Mouse (Mus musculus): ENCODE measurements around the gene Unc5a.

The Unc5a gene

DNA sequence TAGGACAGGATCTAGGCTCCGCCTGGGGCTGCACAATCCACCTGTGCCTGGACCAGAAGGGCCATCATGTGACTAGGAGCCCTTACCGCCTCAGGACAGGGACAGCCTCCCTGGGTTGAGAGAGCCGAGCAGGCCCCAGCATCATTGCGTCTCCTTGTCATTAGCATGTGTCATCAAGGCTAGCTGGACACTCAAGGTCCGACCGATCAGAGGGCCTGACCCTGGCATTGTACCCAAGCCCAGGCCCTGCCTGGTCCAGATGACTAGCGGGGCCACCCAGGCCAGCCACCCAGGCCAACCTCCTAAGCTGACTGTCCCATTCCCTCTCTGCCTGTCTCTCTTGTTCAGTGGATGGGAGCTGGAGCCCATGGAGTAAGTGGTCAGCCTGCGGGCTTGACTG, 48.4 kb downstream of the Unc5a start:
- TF ChIP-seq CTCF (conservative IDR thresholded peaks at IDR 0.05; ENCODE audit: low read length) (no peak), POU5F1 (IDR thresholded peaks at IDR 0.05; ENCODE audit: borderline replicate concordance, low read length) (no peak), NANOG (IDR thresholded peaks at IDR 0.05; ENCODE audit: borderline replicate concordance, low read length) (no peak)
- H3K36me3 ChIP-seq (ENCODE audit: insufficient read depth, low read length), result no peaks in the 10 kb centered on the region
- H3K4me1 ChIP-seq (replicated peaks; ENCODE audit: low read depth, low read length), result peaks cover 27% of the 10 kb centered on the region
- H3K9me3 ChIP-seq (ENCODE audit: low read length), result no peaks in the 10 kb centered on the region
- H3K27me3 ChIP-seq (ENCODE audit: insufficient read depth, low read length), result peaks cover 82% of the 10 kb centered on the region
- H3K4me3 ChIP-seq (replicated peaks; ENCODE audit: low read length), result peak overlapping the region; percentile 58

DNA sequence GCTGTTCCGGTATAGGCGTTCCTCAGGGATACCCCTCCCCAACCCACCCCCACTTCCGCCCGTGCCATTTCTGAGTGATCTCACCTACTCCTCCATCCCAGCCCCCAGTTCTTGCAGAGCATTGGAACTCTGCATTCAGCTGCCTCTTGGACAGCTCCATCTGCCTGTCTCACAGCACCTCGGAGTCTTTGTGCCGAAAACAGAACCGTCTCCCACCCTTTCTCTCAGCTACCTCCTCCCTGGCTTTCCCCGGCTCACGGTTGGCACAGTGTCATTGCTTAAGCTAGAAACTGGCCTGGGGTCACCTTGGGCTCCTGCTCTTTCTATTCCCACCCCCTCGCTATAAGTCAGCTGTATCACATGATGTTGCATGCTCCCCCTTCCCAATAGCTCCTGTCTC, 51.2 kb downstream of the Unc5a start:
- no peaks in the 10 kb centered on the region for H3K36me3 ChIP-seq (ENCODE audit: insufficient read depth, low read length)
- H3K27me3 ChIP-seq (ENCODE audit: insufficient read depth, low read length), result peaks cover 82% of the 10 kb centered on the region
- TF ChIP-seq NANOG (IDR thresholded peaks at IDR 0.05; ENCODE audit: borderline replicate concordance, low read length) (no peak), POU5F1 (IDR thresholded peaks at IDR 0.05; ENCODE audit: borderline replicate concordance, low read length) (no peak), CTCF (conservative IDR thresholded peaks at IDR 0.05; ENCODE audit: low read length) (no peak)
- peaks cover 38% of the 10 kb centered on the region for H3K4me1 ChIP-seq (replicated peaks; ENCODE audit: low read depth, low read length)
- no peaks in the 10 kb centered on the region for H3K9me3 ChIP-seq (ENCODE audit: low read length)
- no peak overlapping the region for H3K4me3 ChIP-seq (replicated peaks; ENCODE audit: low read length)

DNA sequence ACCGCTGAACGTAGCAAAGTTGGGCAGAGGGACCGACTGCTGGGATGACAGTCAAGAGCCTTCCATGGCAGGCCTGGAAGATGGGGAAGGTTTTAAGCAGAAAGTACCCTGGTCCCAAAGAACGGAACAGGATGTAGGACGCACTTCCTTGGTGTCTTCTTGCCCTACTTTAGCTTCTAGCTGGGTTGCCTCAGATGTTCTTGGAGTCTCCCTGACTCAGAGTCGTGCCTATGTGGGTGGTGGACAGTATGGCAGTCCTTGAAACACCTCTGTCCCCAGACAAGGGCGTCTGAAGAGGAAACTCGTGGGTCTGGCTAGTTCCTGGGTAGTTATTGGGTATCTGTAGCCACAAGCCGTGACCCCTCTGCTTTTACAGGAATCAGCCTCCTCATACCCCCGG, 52.9 kb downstream of the Unc5a start:
- H3K9me3 ChIP-seq (ENCODE audit: low read length), result no peaks in the 10 kb centered on the region
- TF ChIP-seq NANOG (IDR thresholded peaks at IDR 0.05; ENCODE audit: borderline replicate concordance, low read length) (no peak), POU5F1 (IDR thresholded peaks at IDR 0.05; ENCODE audit: borderline replicate concordance, low read length) (no peak), CTCF (conservative IDR thresholded peaks at IDR 0.05; ENCODE audit: low read length) (no peak)
- no peaks in the 10 kb centered on the region for H3K36me3 ChIP-seq (ENCODE audit: insufficient read depth, low read length)
- H3K4me1 ChIP-seq (replicated peaks; ENCODE audit: low read depth, low read length), result peaks cover 40% of the 10 kb centered on the region
- peaks cover 82% of the 10 kb centered on the region for H3K27me3 ChIP-seq (ENCODE audit: insufficient read depth, low read length)
- no peak overlapping the region for H3K4me3 ChIP-seq (replicated peaks; ENCODE audit: low read length)

DNA sequence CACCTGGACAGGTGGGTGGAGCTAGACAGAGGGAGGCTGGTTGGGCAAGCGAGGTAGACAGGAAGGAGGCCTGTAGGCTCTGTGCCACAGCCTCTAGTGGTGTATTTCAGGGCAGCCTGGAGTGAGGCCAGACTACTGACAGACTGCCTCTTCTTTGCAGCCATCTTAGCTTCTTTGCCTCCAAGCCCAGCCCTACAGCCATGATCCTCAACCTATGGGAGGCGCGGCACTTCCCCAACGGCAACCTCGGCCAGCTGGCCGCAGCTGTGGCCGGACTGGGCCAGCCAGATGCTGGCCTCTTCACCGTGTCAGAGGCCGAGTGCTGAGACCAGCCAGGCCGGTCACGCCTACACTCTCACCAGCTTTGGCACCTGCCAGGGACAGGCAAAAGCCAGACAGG, 55.4 kb downstream of the Unc5a start:
- Histone ChIP-seq H3K36me3 (ENCODE audit: insufficient read depth, low read length) (no peaks in the 10 kb centered on the region), H3K9me3 (ENCODE audit: low read length) (no peaks in the 10 kb centered on the region), H3K27me3 (ENCODE audit: insufficient read depth, low read length) (peaks cover 90% of the 10 kb centered on the region), H3K4me3 (replicated peaks; ENCODE audit: low read length) (no peak overlapping the region), H3K4me1 (replicated peaks; ENCODE audit: low read depth, low read length) (peaks cover 37% of the 10 kb centered on the region)
- no peak for TF ChIP-seq POU5F1 (IDR thresholded peaks at IDR 0.05; ENCODE audit: borderline replicate concordance, low read length)
- no peak for TF ChIP-seq CTCF (conservative IDR thresholded peaks at IDR 0.05; ENCODE audit: low read length)
- TF ChIP-seq NANOG (IDR thresholded peaks at IDR 0.05; ENCODE audit: borderline replicate concordance, low read length), result no peak

GRCm38 (mm10) chr13:55005691-55006414, 56.6 kb downstream of the Unc5a start:
- Histone ChIP-seq H3K9me3 (ENCODE audit: low read length) (no peaks in the 10 kb centered on the region), H3K27me3 (ENCODE audit: insufficient read depth, low read length) (peaks cover 93% of the 10 kb centered on the region), H3K36me3 (ENCODE audit: insufficient read depth, low read length) (no peaks in the 10 kb centered on the region), H3K4me3 (replicated peaks; ENCODE audit: low read length) (0 out of 2 replicates have a peak overlapping the region, but pooled peaks have one; percentile 10), H3K4me1 (replicated peaks; ENCODE audit: low read depth, low read length) (peaks cover 37% of the 10 kb centered on the region)
- TF ChIP-seq CTCF (conservative IDR thresholded peaks at IDR 0.05; ENCODE audit: low read length) (no peak), POU5F1 (IDR thresholded peaks at IDR 0.05; ENCODE audit: borderline replicate concordance, low read length) (no peak), NANOG (IDR thresholded peaks at IDR 0.05; ENCODE audit: borderline replicate concordance, low read length) (no peak)

- H3K9me3 ChIP-seq (ENCODE audit: low read length), result no peaks in the 10 kb centered on the region
- TF ChIP-seq POU5F1 (IDR thresholded peaks at IDR 0.05; ENCODE audit: borderline replicate concordance, low read length), result no peak
- no peak for TF ChIP-seq NANOG (IDR thresholded peaks at IDR 0.05; ENCODE audit: borderline replicate concordance, low read length)
- H3K27me3 ChIP-seq (ENCODE audit: insufficient read depth, low read length), result peaks cover 94% of the 10 kb centered on the region
- H3K36me3 ChIP-seq (ENCODE audit: insufficient read depth, low read length), result no peaks in the 10 kb centered on the region
- 0 out of 2 replicates have a peak overlapping the region, but pooled peaks have one; percentile 43 for H3K4me3 ChIP-seq (replicated peaks; ENCODE audit: low read length)
- H3K4me1 ChIP-seq (replicated peaks; ENCODE audit: low read depth, low read length), result peaks cover 37% of the 10 kb centered on the region
These were observed 57.2 kb downstream of the Unc5a start for GRCm38 (mm10) chr13:55006415-55006742.

GRCm38 (mm10) chr13:55008589-55008988, 59.4 kb downstream of the Unc5a start:
- H3K4me1 ChIP-seq (replicated peaks; ENCODE audit: low read depth, low read length), result peaks cover 46% of the 10 kb centered on the region
- no peaks in the 10 kb centered on the region for H3K9me3 ChIP-seq (ENCODE audit: low read length)
- H3K27me3 ChIP-seq (ENCODE audit: insufficient read depth, low read length), result peaks cover 88% of the 10 kb centered on the region
- TF ChIP-seq CTCF (conservative IDR thresholded peaks at IDR 0.05; ENCODE audit: low read length) (no peak), NANOG (IDR thresholded peaks at IDR 0.05; ENCODE audit: borderline replicate concordance, low read length) (no peak), POU5F1 (IDR thresholded peaks at IDR 0.05; ENCODE audit: borderline replicate concordance, low read length) (no peak)
- H3K4me3 ChIP-seq (replicated peaks; ENCODE audit: low read length), result no peak overlapping the region
- H3K36me3 ChIP-seq (ENCODE audit: insufficient read depth, low read length), result no peaks in the 10 kb centered on the region

GRCm38 (mm10) chr13:55011103-55011502, 61.9 kb downstream of the Unc5a start:
- no peaks in the 10 kb centered on the region for H3K36me3 ChIP-seq (ENCODE audit: insufficient read depth, low read length)
- no peaks in the 10 kb centered on the region for H3K9me3 ChIP-seq (ENCODE audit: low read length)
- no peak for TF ChIP-seq POU5F1 (IDR thresholded peaks at IDR 0.05; ENCODE audit: borderline replicate concordance, low read length)
- no peak for TF ChIP-seq NANOG (IDR thresholded peaks at IDR 0.05; ENCODE audit: borderline replicate concordance, low read length)
- TF ChIP-seq CTCF (conservative IDR thresholded peaks at IDR 0.05; ENCODE audit: low read length), result no peak
- H3K4me1 ChIP-seq (replicated peaks; ENCODE audit: low read depth, low read length), result peaks cover 51% of the 10 kb centered on the region
- H3K27me3 ChIP-seq (ENCODE audit: insufficient read depth, low read length), result peaks cover 83% of the 10 kb centered on the region
- H3K4me3 ChIP-seq (replicated peaks; ENCODE audit: low read length), result no peak overlapping the region

GRCm38 (mm10) chr13:55011981-55012478, 62.8 kb downstream of the Unc5a start:
- Histone ChIP-seq H3K4me3 (replicated peaks; ENCODE audit: low read length) (peak overlapping the region; percentile 71), H3K9me3 (ENCODE audit: low read length) (no peaks in the 10 kb centered on the region), H3K4me1 (replicated peaks; ENCODE audit: low read depth, low read length) (peaks cover 42% of the 10 kb centered on the region), H3K36me3 (ENCODE audit: insufficient read depth, low read length) (no peaks in the 10 kb centered on the region), H3K27me3 (ENCODE audit: insufficient read depth, low read length) (peaks cover 74% of the 10 kb centered on the region)
- TF ChIP-seq NANOG (IDR thresholded peaks at IDR 0.05; ENCODE audit: borderline replicate concordance, low read length) (no peak), CTCF (conservative IDR thresholded peaks at IDR 0.05; ENCODE audit: low read length) (0 out of 2 replicates have a peak, but pooled peaks have one; percentile 13)

All from E14TG2a.4 (cell line).